Mouse (Mus musculus) adrenal gland, adult 8-10 months (tissue): Measurements from ENCODE around the gene Spata20. TPM values are rescaled to one million over a fixed set of nuclear protein-coding genes. Genes with fewer than 3 reads are reported as not detected.

Experiments used
- DNase-seq: peaks from one replicate; pipeline ENCODE4 v3.0.0; 2022
- total RNA-seq, 4 experiments: library from RNA; stranded (reverse); gene quantifications; 2 replicates each; pipeline ENCODE4 v1.2.4; 2022

Spata20 gene
- total RNA-seq, 4 experiments from 2014 or later, result not detected

GRCm38 (mm10) chr11:94451091-94451773, 34.7 kb downstream of the Spata20 start:
- DNase-seq, result no peak

DNA sequence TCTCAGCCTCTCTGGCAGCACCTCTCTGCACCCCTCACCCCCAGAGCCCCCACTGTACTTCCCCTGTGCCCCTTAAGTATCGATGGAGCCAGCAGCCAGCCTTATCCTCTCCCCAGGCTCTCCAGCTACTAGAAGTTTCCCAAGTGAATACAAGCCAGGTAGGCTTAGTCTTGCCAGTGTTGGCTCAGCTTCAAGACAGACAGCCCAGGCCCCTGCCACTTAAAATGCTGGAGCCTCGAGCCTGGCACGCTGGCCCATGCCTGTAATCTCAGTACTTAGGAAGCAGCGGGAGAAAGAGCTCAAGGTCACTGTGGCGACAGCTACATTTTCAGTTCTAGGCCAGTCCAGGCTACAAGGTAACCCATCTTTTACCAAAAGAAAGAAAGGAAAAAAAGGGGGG, 36.1 kb downstream of the Spata20 start:
- DNase-seq, result no peak

GRCm38 (mm10) chr11:94449239-94449638, 36.7 kb downstream of the Spata20 start:
- DNase-seq, result no peak

- DNase-seq, result no peak
These were observed 39.0 kb downstream of the Spata20 start for GRCm38 (mm10) chr11:94447017-94447416.

DNA sequence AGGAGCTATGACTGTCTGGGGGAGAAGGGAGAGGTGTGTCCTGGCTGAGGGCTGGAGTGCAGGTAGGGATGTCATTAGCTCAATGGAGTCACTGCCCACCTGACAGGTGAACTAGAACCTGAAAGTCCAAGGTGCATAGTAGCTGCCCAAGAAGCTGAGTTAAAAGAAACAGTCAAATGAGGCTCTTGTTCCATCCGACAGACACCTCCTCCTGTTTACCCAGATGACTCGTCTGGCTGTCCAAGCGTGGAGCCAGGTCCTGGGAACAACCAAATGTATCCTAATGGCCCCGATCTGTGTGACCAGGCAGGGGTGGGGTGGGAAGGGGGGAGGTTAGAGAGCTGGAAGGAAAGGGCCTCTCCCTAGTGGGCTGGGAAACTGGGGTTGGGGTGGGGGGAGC, 40.7 kb downstream of the Spata20 start:
- no peak for DNase-seq

DNA sequence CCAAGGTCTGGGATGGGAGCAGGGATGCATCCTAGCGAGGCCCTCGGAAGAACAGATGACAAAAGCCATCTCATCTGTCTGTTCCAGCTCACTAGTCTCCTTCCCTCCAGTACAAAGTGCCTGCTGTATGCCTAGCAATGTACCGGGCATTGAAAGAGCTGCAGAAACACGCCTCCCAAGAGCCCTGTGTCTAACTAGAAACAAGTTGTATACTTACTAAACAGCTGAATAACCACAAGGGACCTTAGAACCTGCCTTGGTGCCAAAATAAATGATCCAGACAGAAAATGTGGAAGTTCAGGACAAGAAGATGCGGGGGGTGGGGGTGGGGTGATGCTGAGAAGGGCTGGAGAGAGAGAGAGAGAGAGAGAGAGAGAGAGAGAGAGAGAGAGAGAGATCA, 41.1 kb downstream of the Spata20 start:
- DNase-seq, result no peak

- no peak for DNase-seq
These were observed 44.2 kb downstream of the Spata20 start for GRCm38 (mm10) chr11:94441752-94442151.

DNA sequence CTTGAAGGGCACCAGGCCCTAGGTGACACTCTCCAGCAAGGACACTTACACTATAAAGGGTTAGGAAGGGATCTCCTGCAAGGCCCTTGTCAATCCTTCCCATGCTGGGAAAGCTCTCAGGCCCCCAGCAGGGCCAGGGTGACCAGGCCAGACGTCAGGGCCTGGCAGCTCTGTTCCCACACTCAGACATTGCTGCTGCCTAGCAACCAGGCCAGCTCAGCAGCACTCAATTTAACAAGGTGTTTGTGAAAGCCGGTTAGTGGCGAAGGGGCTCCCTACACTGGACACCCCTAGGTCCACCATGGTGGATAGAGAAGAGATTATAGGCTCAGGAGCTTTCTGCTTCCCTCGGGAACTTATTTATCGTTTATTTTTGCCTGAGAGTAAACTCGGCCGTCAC, 44.9 kb downstream of the Spata20 start:
- no peak for DNase-seq

DNA sequence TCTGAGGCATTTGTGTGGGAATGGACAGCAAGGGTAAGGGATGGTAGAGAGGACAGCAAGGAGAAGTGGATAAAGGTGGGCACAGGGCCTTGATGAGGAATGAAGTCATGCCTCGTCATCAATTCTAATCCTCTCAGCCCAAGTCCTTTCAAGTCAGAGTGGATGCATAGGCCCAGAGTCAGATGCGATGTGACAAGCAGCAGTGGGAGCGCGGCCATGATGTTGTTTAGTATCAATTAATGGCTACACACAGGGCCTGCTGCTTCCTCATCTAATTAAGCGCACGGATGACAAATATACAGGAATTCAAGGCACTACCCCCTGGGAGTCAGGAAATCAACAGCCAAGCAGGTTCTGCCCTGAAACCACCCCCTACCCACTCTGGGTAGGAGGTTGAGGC, 45.6 kb downstream of the Spata20 start:
- no peak for DNase-seq

GRCm38 (mm10) chr11:94429011-94429651, 56.8 kb downstream of the Spata20 start:
- no peak for DNase-seq

Other genes with a start within 250 kb of the Spata20 start
- 1 to 10 TPM in 2 of 4 experiments, under 1 TPM in 2; 0.26 to 2.2 (median 0.97) TPM for gene Wfikkn2, start 240.2 kb downstream of the Spata20 start, total RNA-seq
- not detected for gene Gm21885, start 204.3 kb downstream of the Spata20 start, total RNA-seq
- gene Luc7l3, start 164.2 kb downstream of the Spata20 start, total RNA-seq, result 100 to 1,000 TPM in 1 of 4 experiments, 10 to 100 TPM in 3; 53.7 to 100 (median 73.5) TPM
- gene Ankrd40, start 158.2 kb downstream of the Spata20 start, total RNA-seq, result 100 to 1,000 TPM; 118 to 169 (median 156) TPM
- 10 to 100 TPM in 2 of 4 experiments, 1 to 10 TPM in 2; 4.7 to 15.0 (median 9.4) TPM for gene Abcc3, start 93.2 kb downstream of the Spata20 start, total RNA-seq
- gene Cacna1g, start 12.0 kb downstream of the Spata20 start, total RNA-seq, result under 1 TPM; 0.14 to 0.73 (median 0.21) TPM
- 10 to 100 TPM; 45.0 to 65.6 (median 56.0) TPM for gene Epn3, start 13.8 kb upstream of the Spata20 start, total RNA-seq
- 10 to 100 TPM; 10.3 to 17.9 (median 13.4) TPM for gene Mycbpap, start 35.6 kb upstream of the Spata20 start, total RNA-seq
- gene Rsad1, start 63.1 kb upstream of the Spata20 start, total RNA-seq, result 10 to 100 TPM; 15.3 to 35.4 (median 25.1) TPM
- gene Chad, start 78.9 kb upstream of the Spata20 start, total RNA-seq, result under 1 TPM in 1 of 4 experiments, not detected in 3; 0.21 TPM
- gene Acsf2, start 115.7 kb upstream of the Spata20 start, total RNA-seq, result 100 to 1,000 TPM; 191 to 242 (median 213) TPM
- 100 to 1,000 TPM in 2 of 4 experiments, 10 to 100 TPM in 2; 91.8 to 129 (median 106) TPM for gene Lrrc59, start 143.6 kb upstream of the Spata20 start, total RNA-seq
- 10 to 100 TPM; 71.9 to 79.9 (median 77.6) TPM for gene Mrpl27, start 167.6 kb upstream of the Spata20 start, total RNA-seq
- 1 to 10 TPM in 1 of 4 experiments, under 1 TPM in 2, not detected in 1; 0.42 to 1.2 (median 0.62) TPM for gene Eme1, start 167.8 kb upstream of the Spata20 start, total RNA-seq
- 10 to 100 TPM; 13.4 to 24.5 (median 18.0) TPM for gene Xylt2, start 191.3 kb upstream of the Spata20 start, total RNA-seq
- gene Gm11541, start 218.3 kb upstream of the Spata20 start, total RNA-seq, result not detected